Mouse (Mus musculus) cerebellum, adult 2 months (tissue): ENCODE results near the gene Snd1.

Experiments
- CTCF ChIP-seq: fragments of 200-500 bp; IDR thresholded peaks from 2 replicates; pipeline ENCODE4 v1.5.1; 2011; ENCODE audit warnings: low read depth, mild to moderate bottlenecking, control low read depth, low read length, moderate library complexity, borderline replicate concordance; ENCODE audit not compliant: insufficient read depth
- POLR2A ChIP-seq: fragments of 200-500 bp; IDR thresholded peaks from 2 replicates; pipeline ENCODE4 v1.6.1; 2011; ENCODE audit warnings: low read length, control low read depth, borderline replicate concordance; ENCODE audit not compliant: insufficient read depth

DNA sequence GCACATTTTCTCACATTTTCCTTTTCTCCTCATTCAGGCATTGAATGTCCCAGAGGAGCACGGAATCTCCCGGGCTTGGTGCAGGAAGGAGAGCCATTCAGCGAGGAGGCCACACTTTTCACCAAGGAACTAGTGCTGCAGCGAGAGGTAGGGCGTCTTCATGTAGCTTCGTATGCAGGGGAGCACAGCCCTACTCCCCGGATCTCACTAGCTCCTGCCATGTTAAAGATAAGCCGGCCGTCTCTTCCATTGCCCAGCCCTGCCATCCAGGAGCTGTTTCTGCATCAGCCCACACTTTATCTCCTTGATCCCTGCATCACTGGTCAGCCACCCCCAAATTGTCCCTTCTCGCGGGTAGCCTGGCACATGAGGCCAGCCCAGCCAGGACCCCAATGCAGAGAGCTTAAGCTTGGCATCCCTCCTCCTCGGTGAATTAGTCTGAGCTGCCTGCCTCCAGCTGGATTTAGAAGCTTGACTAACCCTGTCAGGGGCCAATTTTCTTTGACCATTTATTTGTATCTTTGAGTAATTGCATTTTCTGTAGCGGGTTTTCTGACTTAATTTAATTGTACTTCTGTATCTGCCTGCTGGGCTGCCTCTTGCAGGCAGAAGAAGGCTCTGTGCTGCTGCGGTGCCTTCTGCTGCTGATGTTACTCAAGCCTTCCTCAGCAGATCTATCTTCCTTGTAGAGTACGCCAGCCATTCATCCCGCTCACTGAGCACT lies 321.0 kb downstream of the Snd1 start:
- TF ChIP-seq CTCF: no peak
- TF ChIP-seq POLR2A: no peak
